Mouse (Mus musculus) hindbrain, embryonic 14.5 days (tissue): Measurements from ENCODE around the gene Mon1b. TPM values are rescaled to one million over a fixed set of nuclear protein-coding genes. Genes with fewer than 3 reads are reported as not detected.
A peak's percentile ranks its signal among the peaks of the same experiment; 100 is the strongest.

Source experiments
- ATAC-seq: fragments of 200-750 bp; cut with Nextera tagmentation; 2 replicates; pipeline ENCODE4 v1.8.0; 2017; ENCODE audit warnings: moderate number of reproducible peaks, mild to moderate bottlenecking, moderate TSS enrichment, moderate library complexity; ENCODE audit not compliant: low FRiP score
- DNase-seq: peaks from one replicate; pipeline ENCODE4 v3.0.0-alpha.2; 2015; ENCODE audit warnings: low spot score
- H3K27ac ChIP-seq: fragments of 300-500 bp; sonication (generic); 2 replicates; pipeline ENCODE4 v1.5.1; 2014; ENCODE audit warnings: mild to moderate bottlenecking, moderate library complexity
- H3K27me3 ChIP-seq: fragments of 300-500 bp; sonication (generic); 2 replicates; pipeline ENCODE4 v1.6.1; 2014; ENCODE audit warnings: mild to moderate bottlenecking, low read length, mixed read lengths; ENCODE audit not compliant: control insufficient read depth, insufficient read depth
- H3K36me3 ChIP-seq: fragments of 300-500 bp; sonication (generic); replicated peaks from 2 replicates; pipeline ENCODE4 v1.6.1; 2014; ENCODE audit not compliant: control insufficient read depth, insufficient read depth
- H3K4me1 ChIP-seq: fragments of 300-500 bp; sonication (generic); replicated peaks from 2 replicates; pipeline ENCODE4 v1.6.1; 2014; ENCODE audit warnings: antibody characterized with exemption, low read length, mixed read lengths; ENCODE audit not compliant: control insufficient read depth, insufficient read depth
- H3K4me2 ChIP-seq: fragments of 300-500 bp; sonication (generic); replicated peaks from 2 replicates; pipeline ENCODE4 v1.6.1; 2014; ENCODE audit warnings: mild to moderate bottlenecking, moderate library complexity
- H3K4me3 ChIP-seq: fragments of 300-500 bp; sonication (generic); replicated peaks from 2 replicates; pipeline ENCODE4 v1.5.1; 2014; ENCODE audit warnings: mild to moderate bottlenecking, low read length
- H3K9ac ChIP-seq: fragments of 300-500 bp; sonication (generic); 2 replicates; pipeline ENCODE4 v1.6.1; 2014
- H3K9me3 ChIP-seq: fragments of 300-500 bp; sonication (generic); 2 replicates; pipeline ENCODE4 v1.6.1; 2016; ENCODE audit warnings: low read length; ENCODE audit not compliant: control insufficient read depth
- WGBS: fragments of 180-500 bp; shearing (Covaris S2); extraction: QIAGEN DNeasy Blood & Tissue Kit; methylation state at CpG from one replicate; pipeline ENCODE4 v1.1.7; 2014; 5-methylcytosine and 5-hydroxymethylcytosine counted together
- polyA plus RNA-seq: library from polyadenylated mRNA; unstranded; fragments of >200 nt; fragmentation: Nextera tagmentation; extraction: Ambion mirVana; gene quantifications from 2 replicates; pipeline ENCODE4 v1.2.1, GENCODE M21; 2014

Mon1b gene
- polyA plus RNA-seq, 1 experiment from 2014 or later: 11.9 TPM

DNA sequence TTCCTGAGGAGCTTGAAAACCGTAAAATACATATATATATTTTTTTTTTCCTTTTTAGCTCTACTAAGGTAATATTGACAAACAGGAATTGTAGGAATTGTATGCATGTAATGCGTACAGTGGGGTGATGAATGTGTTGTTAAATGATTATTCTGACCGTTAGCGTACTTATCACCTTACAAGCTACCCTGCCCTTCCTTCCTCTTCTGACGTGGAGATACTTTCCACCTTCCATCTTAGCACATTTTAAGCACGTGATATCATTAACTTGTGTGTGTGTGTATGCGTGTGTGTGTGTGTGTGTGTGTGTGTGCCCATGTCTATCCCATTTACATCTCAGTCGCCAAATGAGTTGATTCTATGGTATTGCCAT lies 53.1 kb downstream of the Mon1b start:
- H3K36me3 ChIP-seq: no peaks in the 10 kb centered on the region
- H3K4me3 ChIP-seq: no peak overlapping the region
- no peaks in the 10 kb centered on the region for H3K27me3 ChIP-seq
- no peak overlapping the region for H3K9ac ChIP-seq
- WGBS: 88% methylated on average over 8 of the region's 8 CpGs
- no peak overlapping the region for H3K4me2 ChIP-seq
- no peak for ATAC-seq
- DNase-seq: no peak
- H3K27ac ChIP-seq: no peak overlapping the region
- H3K9me3 ChIP-seq: 0 out of 2 replicates have a peak, but pooled peaks cover 7% of the 10 kb centered on the region
- peaks cover 3% of the 10 kb centered on the region; the same call in 1 of the 2 replicates for H3K4me1 ChIP-seq

DNA sequence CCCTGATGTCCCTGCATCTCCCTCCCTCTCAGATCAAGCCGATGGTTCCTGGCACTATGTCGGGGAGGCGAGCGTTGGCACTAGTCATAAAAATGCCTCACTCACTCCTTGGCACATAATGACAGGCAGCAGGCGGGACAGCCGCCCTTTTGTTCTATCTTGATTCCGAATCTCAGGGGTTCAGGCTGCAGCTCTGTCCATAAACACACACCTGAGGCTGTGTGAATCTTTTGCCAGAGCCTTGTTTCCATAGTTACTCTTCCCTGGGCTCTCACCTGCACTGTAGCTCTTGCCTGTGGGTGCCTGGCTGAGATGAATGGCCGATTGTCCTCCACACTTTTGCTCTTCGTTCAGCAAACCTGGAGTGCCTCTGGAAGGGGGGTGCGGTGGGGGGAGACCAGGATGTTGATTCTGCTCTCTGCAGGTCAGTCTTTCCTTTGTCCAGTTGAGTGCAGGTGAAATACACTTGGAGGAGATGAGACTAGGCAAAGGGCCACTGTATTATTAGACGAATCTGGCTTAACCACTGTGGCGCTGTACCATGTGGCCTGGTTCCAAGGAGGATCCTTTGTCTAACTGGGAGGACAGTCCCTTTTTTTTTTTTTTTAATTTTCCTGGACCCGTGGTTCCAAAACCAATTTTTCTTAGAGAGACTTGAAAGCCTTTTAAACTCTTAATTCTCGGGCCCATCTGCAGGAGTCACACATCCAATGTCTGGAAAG lies 56.4 kb downstream of the Mon1b start:
- DNase-seq (peak; percentile 46), ATAC-seq (no peak)
- Histone ChIP-seq H3K4me2 (no peak overlapping the region), H3K9ac (no peak overlapping the region), H3K4me3 (no peak overlapping the region), H3K4me1 (peaks cover 3% of the 10 kb centered on the region; the same call in 1 of the 2 replicates), H3K9me3 (no peaks in the 10 kb centered on the region), H3K36me3 (no peaks in the 10 kb centered on the region), H3K27ac (peak overlapping the region; percentile 47), H3K27me3 (no peaks in the 10 kb centered on the region)
- 74% methylated on average over 14 of the region's 14 CpGs for WGBS

Other genes starting within 250 kb of the Mon1b start
- gene Syce1l, start 7.6 kb downstream of the Mon1b start, polyA plus RNA-seq: not detected in 2 replicates
- 2.3 and 2.7 TPM in 2 replicates for gene Adamts18, start 213.2 kb downstream of the Mon1b start, polyA plus RNA-seq